Comparison of ENCODE assay signal across 7 mouse cellular contexts in genomic region chr7:46795287-46796205, GRCm38 (mm10). TPM values are rescaled to one million over a fixed set of nuclear protein-coding genes. Genes with fewer than 3 reads are reported as not detected.
DNase-seq lines count a peak whose midpoint lies in the region; ATAC-seq and TF ChIP-seq lines count a peak whose summit lies in the region.

TSS of gene Hps5 (minus strand) at chr7:46796064.
TSS of gene Gtf2h1 (plus strand) at chr7:46796103.

- H3K4me2 ChIP-seq in embryonic facial prominence, embryonic 12.5 days (replicated peaks): peak within 1 kb of the TSS; percentile 83
- H3K4me2 ChIP-seq in limb, embryonic 12.5 days: peak within 1 kb of the TSS; percentile 93
- peak within 1 kb of the TSS; percentile 93 for H3K4me2 ChIP-seq in midbrain, embryonic 15.5 days

- peak within 1 kb of the TSS; percentile 86 for H3K27ac ChIP-seq in embryonic facial prominence, embryonic 12.5 days
- H3K27ac ChIP-seq in kidney, adult 2 months (ENCODE audit: insufficient read depth, low read depth, low read length): peak within 1 kb of the TSS; percentile 97
- H3K27ac ChIP-seq in limb, embryonic 12.5 days: peak within 1 kb of the TSS; percentile 87
- H3K27ac ChIP-seq in midbrain, embryonic 15.5 days: peak within 1 kb of the TSS; percentile 92
- H3K27ac ChIP-seq in spleen, adult 2 months (ENCODE audit: insufficient read depth, low read length): peak within 1 kb of the TSS; percentile 95

- TF ChIP-seq CTCF in kidney, adult 2 months (conservative IDR thresholded peaks at IDR 0.05; ENCODE audit: insufficient read depth, insufficient read length, low read depth, low read length): no peak
- no peak for TF ChIP-seq CTCF in spleen, adult 2 months (IDR thresholded peaks at IDR 0.05; ENCODE audit: extremely low read depth, insufficient read depth, insufficient read length, insufficient replicate concordance)

- DNase-seq in adrenal gland, postnatal 25 days: peak; percentile 99
- peak; percentile 98 for DNase-seq in heart, adult 18-20 months
- peak; percentile 99 for DNase-seq in kidney, adult 2 months
- peak; percentile 96 to 99 for DNase-seq in spleen, adult 2 months (ENCODE audit: low read depth in 1 of 2, low spot score in 2 of 2)

- WGBS in embryonic facial prominence, embryonic 12.5 days: under 1% methylated on average over 75 of the region's 75 CpGs
- under 1% methylated on average over 74 of the region's 75 CpGs for WGBS in kidney, adult 2 months
- WGBS in limb, embryonic 12.5 days: under 1% methylated on average over 75 of the region's 75 CpGs
- WGBS in midbrain, embryonic 15.5 days: 0% methylated on average over 57 of the region's 75 CpGs
- under 1% methylated on average over 75 of the region's 75 CpGs for WGBS in spleen, adult 2 months

- H3K4me3 ChIP-seq in embryonic facial prominence, embryonic 12.5 days: peak within 1 kb of the TSS; percentile 93
- peak within 1 kb of the TSS; percentile 78 for H3K4me3 ChIP-seq in kidney, adult 2 months (ENCODE audit: insufficient read depth, low read depth, low read length)
- H3K4me3 ChIP-seq in limb, embryonic 12.5 days (replicated peaks): peak within 1 kb of the TSS; percentile 88
- H3K4me3 ChIP-seq in midbrain, embryonic 15.5 days: peak within 1 kb of the TSS; percentile 95
- peak within 1 kb of the TSS; percentile 88 for H3K4me3 ChIP-seq in spleen, adult 2 months (ENCODE audit: extremely low read depth, insufficient read depth, insufficient read length)

- TF ChIP-seq POLR2A in kidney, adult 2 months (IDR thresholded peaks at IDR 0.05; ENCODE audit: low read depth, low read length): peak; percentile 52
- no peak; the same call in none of the 2 replicates for TF ChIP-seq POLR2A in spleen, adult 2 months (IDR thresholded peaks at IDR 0.05; ENCODE audit: low read depth, low read length)

- H3K36me3 ChIP-seq in embryonic facial prominence, embryonic 12.5 days: peaks cover 7% of the 10 kb centered on the region
- H3K36me3 ChIP-seq in kidney, adult 2 months (ENCODE audit: control insufficient read depth, insufficient read depth, low read length): no peaks in the 10 kb centered on the region
- peaks cover 22% of the 10 kb centered on the region for H3K36me3 ChIP-seq in limb, embryonic 12.5 days
- H3K36me3 ChIP-seq in midbrain, embryonic 15.5 days (replicated peaks): 0 out of 2 replicates have a peak, but pooled peaks cover 2% of the 10 kb centered on the region
- 0 out of 2 replicates have a peak, but pooled peaks cover 1% of the 10 kb centered on the region for H3K36me3 ChIP-seq in spleen, adult 2 months (ENCODE audit: control insufficient read depth, insufficient read depth, low read length)

- peaks cover 17% of the 10 kb centered on the region for H3K4me1 ChIP-seq in embryonic facial prominence, embryonic 12.5 days
- H3K4me1 ChIP-seq in kidney, adult 2 months (ENCODE audit: control insufficient read depth, insufficient read depth, low read length): peaks cover 6% of the 10 kb centered on the region; the same call in 1 of the 2 replicates
- H3K4me1 ChIP-seq in limb, embryonic 12.5 days (replicated peaks): peaks cover 23% of the 10 kb centered on the region
- H3K4me1 ChIP-seq in midbrain, embryonic 15.5 days: peaks cover 36% of the 10 kb centered on the region
- peaks cover 5% of the 10 kb centered on the region; the same call in 1 of the 2 replicates for H3K4me1 ChIP-seq in spleen, adult 2 months (ENCODE audit: control insufficient read depth, insufficient read depth, insufficient read length)

- no peaks in the 10 kb centered on the region for H3K9me3 ChIP-seq in embryonic facial prominence, embryonic 12.5 days
- H3K9me3 ChIP-seq in limb, embryonic 12.5 days: no peaks in the 10 kb centered on the region
- no peaks in the 10 kb centered on the region for H3K9me3 ChIP-seq in midbrain, embryonic 15.5 days

- H3K9ac ChIP-seq in embryonic facial prominence, embryonic 12.5 days: peak within 1 kb of the TSS; percentile 84
- peak within 1 kb of the TSS; percentile 89 for H3K9ac ChIP-seq in limb, embryonic 12.5 days (replicated peaks)
- peak within 1 kb of the TSS; percentile 95 for H3K9ac ChIP-seq in midbrain, embryonic 15.5 days

- H3K27me3 ChIP-seq in embryonic facial prominence, embryonic 12.5 days: no peaks in the 10 kb centered on the region
- no peaks in the 10 kb centered on the region for H3K27me3 ChIP-seq in kidney, adult 2 months (replicated peaks; ENCODE audit: control insufficient read depth, insufficient read depth, low read length)
- no peaks in the 10 kb centered on the region for H3K27me3 ChIP-seq in limb, embryonic 12.5 days
- no peaks in the 10 kb centered on the region for H3K27me3 ChIP-seq in midbrain, embryonic 15.5 days (replicated peaks)
- no peaks in the 10 kb centered on the region for H3K27me3 ChIP-seq in spleen, adult 2 months (ENCODE audit: control insufficient read depth, insufficient read depth, low read length)

- peak; percentile 97 for ATAC-seq in embryonic facial prominence, embryonic 12.5 days (ENCODE audit: insufficient number of reproducible peaks, insufficient read depth, low FRiP score, low TSS enrichment)
- ATAC-seq in limb, embryonic 12.5 days (ENCODE audit: insufficient number of reproducible peaks, insufficient read depth, low FRiP score, low TSS enrichment, low read depth): peak; percentile 98
- ATAC-seq in midbrain, embryonic 15.5 days (replicated peaks): peak; percentile 99

RNA-seq across cellular contexts. Expression of gene Hps5, which starts in this region (rescaled TPM):
- total RNA-seq in adrenal gland, postnatal 25 days (2021): 27.6 and 34.3 TPM in 2 replicates
- 26.9 and 29.5 TPM in 2 replicates for polyA plus RNA-seq in embryonic facial prominence, embryonic 12.5 days (2016; fragmentation: Nextera tagmentation; extraction: Ambion mirVana)
- 10 to 100 TPM in 1 of 2 experiments, 1 to 10 TPM in 1; 7.7 to 11.6 TPM for total RNA-seq in heart, adult 18-20 months (2021)
- 31.0 and 41.7 TPM in 2 replicates for polyA plus RNA-seq in kidney, adult 2 months (2012; rRNA removed)
- 24.0 and 25.3 TPM in 2 replicates for polyA plus RNA-seq in limb, embryonic 12.5 days (2016; fragmentation: Nextera tagmentation; extraction: Ambion mirVana)
- 13.0 and 13.7 TPM in 2 replicates for polyA plus RNA-seq in midbrain, embryonic 15.5 days (2015; fragmentation: Nextera tagmentation; extraction: Ambion mirVana)
- 16.6 and 20.3 TPM in 2 replicates for polyA plus RNA-seq in spleen, adult 2 months (2012; rRNA removed)

RNA-seq across cellular contexts. Expression of gene Gtf2h1, which starts in this region (rescaled TPM):
- 33.3 and 40.1 TPM in 2 replicates for total RNA-seq in adrenal gland, postnatal 25 days (2021)
- 50.4 and 54.0 TPM in 2 replicates for polyA plus RNA-seq in embryonic facial prominence, embryonic 12.5 days (2016; fragmentation: Nextera tagmentation; extraction: Ambion mirVana)
- total RNA-seq in heart, adult 18-20 months (2021): 10 to 100 TPM; 15.9 to 19.4 TPM
- 9.8 and 11.6 TPM in 2 replicates for polyA plus RNA-seq in kidney, adult 2 months (2012; rRNA removed)
- polyA plus RNA-seq in limb, embryonic 12.5 days (2016; fragmentation: Nextera tagmentation; extraction: Ambion mirVana): 51.3 TPM in 2 replicates
- 41.2 and 44.6 TPM in 2 replicates for polyA plus RNA-seq in midbrain, embryonic 15.5 days (2015; fragmentation: Nextera tagmentation; extraction: Ambion mirVana)
- 4.7 and 5.4 TPM in 2 replicates for polyA plus RNA-seq in spleen, adult 2 months (2012; rRNA removed)

Comparison
In these comparisons a context has a peak if more than half of its experiments do, and no peak if none do; other contexts are left out.
1. Peak in every context shown above with its lines: DNase-seq, ATAC-seq, H3K4me3 ChIP-seq and H3K27ac ChIP-seq.